Mouse (Mus musculus): ENCODE measurements around the gene Twistnb.

Twistnb gene

GRCm38 (mm10) chr12:33429387-33430160, at the start of gene Twistnb:
TSS of gene Twistnb (plus strand) at chr12:33429635.
- DNase-seq (ENCODE audit: low spot score in 2 of 2), result peak; percentile 95 to 97

GRCm38 (mm10) chr12:33388842-33389241, 40.6 kb upstream of the Twistnb start:
- DNase-seq (ENCODE audit: low spot score in 2 of 2), result peak; percentile 38 to 39

GRCm38 (mm10) chr12:33390844-33391560, 38.4 kb upstream of the Twistnb start:
- DNase-seq (ENCODE audit: low spot score in 2 of 2), result no peak

GRCm38 (mm10) chr12:33394804-33395623, 34.4 kb upstream of the Twistnb start, which contains the start of gene Efcab10:
TSS of gene Efcab10 (plus strand) at chr12:33394854.
- DNase-seq (ENCODE audit: low spot score in 2 of 2), result no peak

GRCm38 (mm10) chr12:33403265-33403693, 26.2 kb upstream of the Twistnb start:
- no peak for DNase-seq (ENCODE audit: low spot score in 2 of 2)

- DNase-seq (ENCODE audit: low spot score in 2 of 2), result no peak
Measured at GRCm38 (mm10) chr12:33404996-33405395, 24.4 kb upstream of the Twistnb start.

GRCm38 (mm10) chr12:33405398-33406026, 23.9 kb upstream of the Twistnb start:
- no peak for DNase-seq (ENCODE audit: low spot score in 2 of 2)

- no peak for DNase-seq (ENCODE audit: low spot score in 2 of 2)
Measured at GRCm38 (mm10) chr12:33411580-33412151, 17.8 kb upstream of the Twistnb start.

- peak in 1 of 2 experiments; percentile 10 for DNase-seq (ENCODE audit: low spot score in 2 of 2)
Measured at GRCm38 (mm10) chr12:33424329-33424728, 5.1 kb upstream of the Twistnb start.

- DNase-seq (ENCODE audit: low spot score in 2 of 2), result no peak
Measured at GRCm38 (mm10) chr12:33427293-33427692, 2.1 kb upstream of the Twistnb start.

- DNase-seq (ENCODE audit: low spot score in 2 of 2), result no peak
Measured at GRCm38 (mm10) chr12:33427726-33428125, 1.7 kb upstream of the Twistnb start.

- peak; percentile 58 to 69 for DNase-seq (ENCODE audit: low spot score in 2 of 2)
Measured at GRCm38 (mm10) chr12:33433812-33434211, 4.4 kb downstream of the Twistnb start.

- peak in 1 of 2 experiments; percentile 25 for DNase-seq (ENCODE audit: low spot score in 2 of 2)
Measured at GRCm38 (mm10) chr12:33434758-33435157, 5.3 kb downstream of the Twistnb start.

GRCm38 (mm10) chr12:33455418-33455817, 26.0 kb downstream of the Twistnb start:
- no peak for DNase-seq (ENCODE audit: low spot score in 2 of 2)

- DNase-seq (ENCODE audit: low spot score in 2 of 2), result no peak
Measured at GRCm38 (mm10) chr12:33456242-33456641, 26.8 kb downstream of the Twistnb start.

GRCm38 (mm10) chr12:33480975-33481374, 51.5 kb downstream of the Twistnb start:
- no peak for DNase-seq (ENCODE audit: low spot score in 2 of 2)

- DNase-seq (ENCODE audit: low spot score in 2 of 2), result no peak
Measured at GRCm38 (mm10) chr12:33482931-33483330, 53.5 kb downstream of the Twistnb start.
